Mouse (Mus musculus): ENCODE results near the gene Mmp23.
"Not testable (repeated sequence)": the region's sequence is repeated elsewhere in the genome, so short reads cannot be mapped to it uniquely, and the experiment has no call there.

Mmp23 gene

DNA sequence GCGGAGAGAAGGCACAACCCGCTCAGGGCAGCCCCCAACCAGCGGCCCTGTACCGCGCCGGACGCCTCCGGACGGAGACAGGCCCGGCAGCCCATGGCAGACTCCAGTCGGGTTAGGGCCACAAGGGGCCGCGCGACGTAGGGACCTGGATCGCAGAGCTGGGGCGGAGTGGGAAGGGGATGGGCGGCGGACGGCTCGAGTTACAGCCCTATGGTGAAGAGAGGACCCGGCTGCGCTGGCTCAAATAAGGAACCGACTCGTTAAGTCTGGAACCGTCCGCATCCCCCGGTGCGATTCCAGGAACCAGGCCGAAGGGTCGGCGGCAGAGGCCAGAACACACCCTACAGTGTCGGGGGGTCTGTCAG, at the start of gene Mmp23:
Gene Mmp23 (minus strand): TSS at position 299 of the 365 bp plus-strand sequence.
- in situ Hi-C loops (cut with MboI, MseI): no loop called here

DNA sequence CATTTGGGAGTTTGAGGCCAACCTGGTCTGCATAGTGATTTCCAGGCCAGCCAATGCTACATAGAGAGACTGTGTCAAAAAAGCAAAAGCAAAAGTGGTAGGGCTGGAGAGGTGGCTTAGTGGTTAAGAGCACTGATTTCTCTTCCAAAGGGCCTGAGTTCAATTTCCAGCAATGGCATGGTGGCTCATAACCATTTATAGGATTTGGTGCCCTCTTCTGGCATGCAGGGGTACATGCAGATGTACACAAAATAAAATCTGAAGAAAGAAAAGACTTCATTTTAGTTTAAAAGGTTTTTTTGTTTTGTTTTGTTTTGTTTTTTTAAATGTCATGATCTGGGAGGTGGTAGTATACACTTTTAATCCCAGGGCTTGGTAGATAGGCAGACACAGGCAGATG, 47.2 kb upstream of the Mmp23 start:
- in situ Hi-C loops (cut with MboI, MseI): no loop called here

DNA sequence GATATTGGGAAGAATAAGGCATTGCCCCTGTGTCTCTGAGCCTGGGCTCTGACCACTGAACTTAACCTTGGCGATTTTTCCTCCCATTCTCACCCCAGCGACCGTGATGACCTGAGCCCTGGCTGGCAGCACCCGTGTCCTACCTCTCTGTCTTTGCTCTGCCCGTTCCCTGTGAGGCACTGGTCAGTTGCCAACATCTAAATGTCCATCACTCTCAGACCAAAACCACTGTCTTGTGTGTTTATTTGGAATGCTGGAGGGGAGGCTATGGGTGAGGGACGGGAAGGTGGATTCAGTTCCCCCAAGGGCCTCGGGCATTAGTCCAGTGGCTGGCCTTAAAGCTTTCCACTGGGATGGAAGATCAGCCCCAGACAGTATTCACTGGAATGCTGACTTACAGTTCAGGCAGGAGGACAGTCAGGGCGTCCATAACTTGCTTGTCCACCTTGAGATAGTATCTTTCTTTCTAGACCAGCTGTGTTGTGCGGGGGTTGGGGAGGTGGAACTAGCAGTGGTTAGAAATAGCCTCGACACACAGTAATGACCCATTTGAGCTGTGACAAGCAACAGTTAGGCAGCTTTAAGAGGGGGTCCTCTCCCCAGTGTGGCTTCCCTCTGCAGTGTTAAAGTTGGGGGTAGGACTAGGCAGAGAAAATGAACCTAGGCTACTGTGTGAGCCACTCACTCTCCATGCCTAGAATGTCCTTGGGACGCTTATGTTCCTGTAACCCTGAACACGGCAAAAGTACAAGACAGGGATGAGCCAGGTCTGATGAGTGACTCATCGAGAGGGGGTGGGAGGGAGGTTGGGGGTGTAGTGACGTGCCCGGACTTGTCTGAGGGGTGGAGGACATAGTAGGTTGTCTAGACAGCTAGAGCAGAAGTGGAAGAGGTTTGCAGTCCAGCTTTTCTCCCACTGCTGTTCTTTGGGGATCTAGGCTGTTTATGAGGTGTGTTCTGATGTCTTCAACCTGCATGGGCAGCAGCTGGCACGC, 43.4 kb upstream of the Mmp23 start:
- in situ Hi-C loops (cut with MboI, MseI): no loop called here

DNA sequence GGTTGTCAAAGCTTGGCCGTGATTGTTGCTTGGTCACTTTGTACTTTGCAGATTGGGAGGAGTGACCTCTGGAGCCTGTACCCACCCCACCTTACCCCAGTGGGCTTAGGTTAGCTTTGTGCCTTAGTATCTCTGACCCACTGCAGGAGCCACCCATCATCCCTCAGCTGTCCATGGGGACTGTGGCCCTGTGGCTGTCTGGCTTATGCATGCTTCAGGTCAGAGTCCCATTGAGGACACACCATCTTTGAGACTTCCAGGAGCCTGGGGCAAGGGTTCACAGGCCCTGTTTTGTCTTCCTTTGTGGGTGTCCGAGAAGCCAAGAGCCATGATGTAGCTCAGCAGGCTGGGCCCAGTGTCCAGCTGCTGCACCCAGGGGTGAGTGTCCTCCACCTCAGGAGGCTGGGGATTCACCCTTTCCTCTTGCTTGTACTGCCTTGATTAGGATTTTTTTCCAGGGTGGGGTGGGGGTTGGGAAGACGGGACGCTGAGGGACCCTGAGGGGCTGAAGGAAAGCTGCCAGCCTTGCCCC, 42.4 kb upstream of the Mmp23 start:
- in situ Hi-C loops (cut with MboI, MseI): no loop called here

DNA sequence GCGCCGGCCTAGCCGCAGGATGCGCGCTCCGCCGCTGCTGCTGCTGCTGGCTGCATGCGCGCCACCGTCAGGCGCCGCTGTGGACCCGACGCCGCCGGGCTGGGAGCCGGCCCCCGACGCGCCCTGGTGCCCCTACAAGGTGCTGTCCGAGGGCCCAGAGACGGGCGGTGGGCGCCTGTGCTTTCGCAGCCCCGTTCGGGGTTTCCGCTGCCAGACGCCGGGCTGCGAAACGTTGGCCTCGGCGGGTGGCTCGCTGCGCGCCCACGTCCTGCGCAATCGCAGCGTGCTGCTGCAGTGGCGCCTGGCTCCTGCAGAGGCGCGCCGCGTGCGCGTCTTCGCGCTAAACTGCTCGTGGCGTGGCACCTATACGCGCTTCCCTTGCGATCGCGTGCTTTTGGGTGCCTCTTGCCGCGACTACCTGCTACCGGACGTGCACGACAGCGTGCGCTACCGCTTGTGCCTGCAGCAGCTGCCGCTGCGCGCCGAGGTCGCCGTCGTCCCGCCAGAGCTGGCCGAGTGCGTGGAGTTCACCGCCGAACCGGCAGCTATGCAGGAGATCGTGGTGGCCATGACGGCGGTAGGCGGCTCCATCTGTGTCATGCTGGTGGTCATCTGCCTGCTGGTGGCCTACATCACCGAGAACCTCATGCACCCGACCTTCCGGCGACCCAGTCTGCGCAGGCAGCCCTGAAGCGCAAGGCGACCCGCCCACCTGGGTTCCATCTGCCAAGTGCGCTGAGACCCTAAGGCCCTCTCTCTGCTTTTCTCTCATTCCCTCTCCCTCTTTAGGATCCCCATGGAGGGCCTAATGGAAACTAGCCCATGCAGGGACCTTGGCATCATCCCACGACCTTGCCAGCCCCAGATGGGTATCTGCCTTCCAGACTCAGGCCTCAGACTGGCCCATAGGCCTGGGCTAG, 41.6 kb upstream of the Mmp23 start:
- in situ Hi-C loops (cut with MboI, MseI): loop anchor here (5.0 kb wide), 1 partner anchor 47 kb away; the partner anchor contains the start of gene Gm10563

DNA sequence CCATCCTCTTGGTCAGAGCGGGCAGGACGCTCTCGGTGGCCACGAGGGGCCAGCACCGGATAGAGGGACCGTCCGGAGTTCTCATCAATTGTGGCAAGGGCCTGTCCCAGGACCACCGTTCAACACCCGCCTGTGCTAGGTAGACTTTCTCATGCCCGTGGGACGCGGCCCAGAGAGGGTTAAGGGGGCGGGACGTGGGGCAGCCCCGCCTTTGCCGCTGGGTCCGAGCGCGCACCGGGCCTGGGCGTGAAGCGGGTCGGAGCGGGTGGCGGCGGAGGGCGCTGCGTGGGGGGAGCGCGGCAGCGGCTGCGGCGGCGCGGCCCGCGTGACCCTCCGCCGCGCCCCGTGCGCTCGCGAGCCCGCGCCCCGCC, 40.9 kb upstream of the Mmp23 start, which contains the start of gene Fndc10:
Gene Fndc10 (plus strand): TSS at position 232 of the 371 bp plus-strand sequence.
- in situ Hi-C loops (cut with MboI, MseI): loop anchor here (5.0 kb wide), 1 partner anchor 47 kb away; the partner anchor contains the start of gene Gm10563

DNA sequence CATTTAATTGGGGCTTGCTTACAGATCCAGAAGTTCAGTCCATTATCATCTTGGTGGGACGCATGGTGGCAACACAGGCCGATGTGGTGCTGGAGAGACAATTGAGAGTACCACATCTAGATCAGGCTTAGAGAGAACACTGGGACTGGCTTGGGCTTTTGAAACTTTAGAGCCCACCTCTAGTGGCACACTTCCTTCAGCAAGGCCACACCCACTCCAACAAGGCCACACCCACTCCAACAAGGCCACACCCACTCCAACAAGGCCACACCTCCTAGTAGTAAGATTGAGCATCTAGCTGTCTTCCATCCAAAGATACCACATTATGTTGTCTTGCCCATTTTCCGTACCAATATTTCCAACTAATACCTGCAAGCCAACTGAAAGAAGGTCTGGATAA, 39.2 kb upstream of the Mmp23 start:
- in situ Hi-C loops (cut with MboI, MseI): loop anchor here (5.0 kb wide), 1 partner anchor 45 kb away; the partner anchor contains the start of gene Gm10563

DNA sequence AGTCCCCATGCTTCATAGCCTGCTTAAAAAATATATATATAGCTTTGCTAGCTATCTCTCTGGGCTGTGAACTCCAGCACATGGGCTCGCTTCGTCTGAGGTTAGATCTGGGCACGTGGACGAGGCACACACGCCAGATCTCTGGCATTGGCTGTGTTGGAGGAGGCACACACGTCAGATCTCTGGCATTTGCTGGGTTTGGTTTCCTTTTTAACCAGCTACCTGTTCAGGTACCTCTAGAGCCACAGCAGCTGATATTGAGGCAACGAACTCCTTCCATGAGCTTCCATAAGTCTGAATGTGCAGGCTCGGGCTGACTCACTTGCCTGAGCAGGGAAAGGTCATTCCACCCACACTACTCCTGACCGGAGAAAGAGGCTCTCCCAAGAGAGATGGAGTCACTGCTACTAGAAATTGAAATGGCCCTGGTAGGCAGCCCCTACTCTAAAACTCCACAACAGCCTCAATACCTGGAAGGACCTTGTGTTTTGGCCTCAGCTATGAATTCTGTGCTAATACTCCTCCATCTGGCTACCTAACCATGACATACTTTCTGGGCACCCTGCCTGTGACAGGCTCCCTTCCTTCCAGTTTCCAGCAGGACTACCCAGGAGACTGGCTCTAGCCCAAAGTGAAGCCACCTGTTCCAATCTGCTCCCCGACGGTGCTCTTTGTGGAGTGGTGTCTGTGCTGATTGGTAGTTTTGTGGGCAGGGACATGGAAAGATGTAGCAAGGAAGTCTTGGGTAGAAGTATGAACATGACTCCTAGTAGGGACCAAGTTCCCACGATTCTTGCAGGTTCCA, 37.6 kb upstream of the Mmp23 start:
- in situ Hi-C loops (cut with MboI, MseI): loop anchor here (5.0 kb wide), 1 partner anchor 43 kb away; the partner anchor contains the start of gene Gm10563

DNA sequence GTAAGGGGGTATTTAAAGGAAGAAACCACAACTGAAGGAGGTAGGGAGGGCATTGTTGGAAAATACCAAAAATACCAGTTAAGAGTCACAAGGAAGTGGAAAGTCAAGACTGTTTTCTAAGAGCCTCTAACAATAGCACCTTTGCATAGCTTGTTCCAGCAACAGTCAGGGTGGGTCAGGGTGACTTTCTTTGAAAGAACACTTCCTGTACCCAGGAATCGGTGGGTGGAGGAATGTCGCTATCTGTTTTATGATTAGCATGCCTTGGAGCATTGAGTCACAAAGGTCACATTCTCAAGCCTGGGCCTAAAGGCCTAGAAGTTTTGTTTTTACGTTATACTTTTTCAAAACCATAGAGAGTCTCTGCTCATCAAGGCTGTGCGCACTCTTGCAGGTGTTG, 34.6 kb upstream of the Mmp23 start:
- in situ Hi-C loops (cut with MboI, MseI): not testable (repeated sequence)

DNA sequence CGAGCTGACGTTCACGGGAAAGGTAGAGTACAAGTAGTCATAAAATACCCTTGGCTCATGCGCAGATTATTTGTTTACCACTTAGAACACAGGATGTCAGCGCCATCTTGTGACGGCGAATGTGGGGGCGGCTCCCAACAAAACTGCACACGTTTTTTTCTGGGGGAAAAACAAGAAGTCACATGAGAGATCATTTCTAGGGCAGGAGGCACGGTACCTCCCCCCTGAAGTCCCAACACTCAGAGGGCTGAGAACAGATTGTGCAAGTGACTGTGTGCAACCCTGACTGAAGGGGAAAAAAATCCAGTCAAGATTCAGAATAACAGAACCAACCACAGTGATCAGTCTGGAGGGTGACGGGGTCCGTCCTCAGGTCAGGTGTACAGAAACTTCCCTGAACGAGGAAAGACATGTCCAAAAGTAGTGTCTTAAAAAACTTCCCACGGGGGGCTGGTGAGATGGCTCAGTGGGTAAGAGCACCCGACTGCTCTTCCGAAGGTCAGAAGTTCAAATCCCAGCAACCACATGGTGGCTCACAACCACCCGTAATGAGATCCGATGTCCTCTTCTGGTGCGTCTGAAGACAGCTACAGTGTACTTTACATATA, 30.6 kb upstream of the Mmp23 start:
- in situ Hi-C loops (cut with MboI, MseI): not testable (repeated sequence)

DNA sequence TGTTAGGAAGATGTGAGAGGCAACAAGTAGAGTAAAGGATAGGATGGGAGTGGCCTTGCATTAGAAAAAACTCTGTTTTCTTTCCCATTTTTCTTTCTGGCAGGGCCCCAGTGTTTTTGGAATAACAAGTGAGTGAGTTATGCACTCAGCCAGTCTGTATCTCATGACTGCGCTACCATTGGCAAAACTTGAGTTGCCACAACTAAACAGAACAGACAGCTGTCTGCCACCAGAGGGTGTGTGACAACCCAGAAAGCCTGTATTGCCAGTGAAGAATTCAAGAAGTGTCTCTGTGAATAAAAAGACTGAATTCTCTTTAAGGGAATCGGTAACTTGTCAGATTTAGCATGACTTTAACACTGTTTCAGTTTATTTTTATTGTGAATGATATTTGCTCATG, 22.8 kb upstream of the Mmp23 start:
- in situ Hi-C loops (cut with MboI, MseI): no loop called here

DNA sequence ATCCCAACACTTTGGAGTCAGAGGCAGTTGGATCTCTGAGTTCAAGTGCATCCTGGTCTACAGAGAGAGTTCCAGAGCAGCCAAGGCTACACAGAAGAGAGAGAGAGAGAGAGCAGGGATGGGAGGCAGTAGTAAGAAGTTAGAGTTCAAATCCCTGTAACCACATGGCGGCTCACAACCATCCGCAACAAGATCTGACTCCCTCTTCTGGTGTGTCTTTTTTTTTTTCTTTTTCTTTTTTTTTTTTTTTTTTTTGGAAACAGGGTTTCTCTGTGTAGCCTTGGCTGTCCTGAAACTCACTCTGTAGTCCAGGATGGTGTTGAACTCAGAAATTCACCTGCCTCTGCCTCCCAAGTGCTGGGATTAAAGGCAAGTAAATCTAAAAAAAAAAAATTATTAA, 18.9 kb upstream of the Mmp23 start:
- in situ Hi-C loops (cut with MboI, MseI): no loop called here

DNA sequence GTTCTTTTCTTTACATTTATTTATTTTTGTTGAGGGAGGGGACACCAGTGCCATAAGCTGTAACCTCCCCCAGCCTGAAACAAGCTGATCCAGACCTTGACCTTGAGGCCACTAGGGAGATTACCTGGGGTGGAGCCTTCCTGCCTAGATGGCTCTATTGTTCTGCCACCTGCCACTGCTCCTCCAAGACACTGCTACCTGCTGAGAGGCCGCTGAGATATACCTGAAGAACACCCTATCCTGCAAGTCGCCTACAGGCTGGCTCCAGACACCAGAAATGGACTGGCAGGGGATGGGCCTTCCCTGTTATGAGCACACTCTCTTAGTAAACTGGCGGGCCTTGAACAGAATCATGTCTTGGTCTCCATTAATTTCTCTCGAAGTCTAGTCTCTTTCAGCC, 17.1 kb upstream of the Mmp23 start:
- in situ Hi-C loops (cut with MboI, MseI): not testable (repeated sequence)

DNA sequence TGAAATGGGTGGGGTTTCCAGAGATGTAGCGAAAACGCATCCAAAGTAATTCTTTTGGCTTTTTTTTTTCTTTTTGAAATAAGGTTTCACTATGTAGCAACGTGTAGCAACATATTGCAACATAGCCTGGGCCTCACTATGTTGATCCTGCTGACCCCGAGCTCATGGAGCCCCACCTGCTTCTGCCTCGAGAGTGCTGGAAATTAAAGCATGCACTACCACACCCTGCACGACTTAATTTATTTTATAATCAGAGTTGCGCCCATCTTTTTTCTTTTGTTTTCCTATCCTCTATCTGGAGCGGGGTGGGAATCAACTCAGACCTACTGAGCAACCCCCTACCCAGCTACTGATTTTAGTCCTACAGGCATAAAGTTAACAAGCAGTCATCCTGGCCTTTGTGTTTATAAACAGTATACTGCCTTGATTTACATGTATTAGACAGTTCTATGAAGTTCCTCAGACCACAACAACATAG, 16.5 kb upstream of the Mmp23 start:
- in situ Hi-C loops (cut with MboI, MseI): no loop called here

DNA sequence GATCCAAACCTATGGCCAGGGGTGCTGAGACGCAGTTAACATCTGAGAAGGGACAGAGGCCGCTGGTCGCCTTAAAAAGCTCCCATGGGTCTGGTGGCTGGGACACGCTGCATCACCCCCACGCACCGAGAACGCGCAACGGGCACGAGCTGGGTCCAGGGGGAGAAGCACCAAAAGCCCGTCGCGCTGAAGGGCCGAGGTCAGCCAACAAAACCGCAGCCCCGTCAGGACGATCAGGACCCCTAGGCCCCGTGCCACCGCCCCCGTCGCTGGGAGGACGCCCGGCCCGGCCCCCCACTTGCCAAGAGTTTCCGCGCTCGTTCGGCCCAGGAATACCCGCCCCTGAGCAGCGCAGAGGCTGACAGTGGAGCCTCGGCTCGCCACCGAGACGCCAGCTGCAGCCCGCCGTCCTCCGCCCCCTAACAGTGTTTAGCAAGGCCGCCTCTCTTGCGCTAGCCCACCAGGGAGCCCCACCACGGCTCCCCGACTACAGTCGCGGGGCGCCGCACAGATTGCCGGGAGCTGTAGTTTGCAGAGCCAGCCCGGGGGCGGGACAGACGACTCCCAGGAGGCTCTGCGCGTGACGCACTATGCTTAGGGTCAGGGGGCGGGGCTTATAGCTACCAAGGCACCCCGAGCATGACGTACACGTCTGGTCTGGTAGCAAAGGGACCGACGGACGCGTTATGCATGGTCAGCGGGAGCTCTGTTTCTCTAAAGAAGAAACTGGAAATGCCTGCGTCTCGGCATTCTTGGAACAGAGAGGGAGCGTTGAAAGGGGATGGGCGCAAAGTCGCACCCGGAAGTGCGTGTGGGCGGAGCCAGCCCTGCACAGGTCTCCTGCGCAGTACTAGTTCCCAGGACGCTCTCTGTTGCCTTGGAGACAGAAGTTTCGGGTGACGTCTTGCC, 15.8 kb upstream of the Mmp23 start, which contains the start of gene Mib2:
Gene Mib2 (minus strand): TSS at position 510 of the 909 bp plus-strand sequence.
- in situ Hi-C loops (cut with MboI, MseI): no loop called here

DNA sequence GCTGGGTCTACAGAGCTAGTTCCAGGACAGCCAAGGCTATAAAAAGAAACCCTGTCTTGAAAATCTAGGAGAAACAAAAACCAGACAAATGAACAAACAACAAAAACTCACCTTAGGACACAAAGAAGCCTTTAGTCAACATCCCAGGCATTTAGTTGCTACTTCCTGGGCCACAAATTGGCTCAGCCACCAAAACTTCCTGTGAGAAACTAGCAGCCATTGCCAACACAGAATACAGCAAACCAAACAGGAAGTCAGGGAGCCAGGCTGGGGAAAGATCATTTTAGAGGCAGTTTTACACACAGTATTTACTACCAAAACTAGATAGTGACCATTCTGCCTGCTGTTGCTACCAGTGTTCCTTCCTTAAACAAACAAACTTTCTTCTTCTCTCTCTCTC, 13.7 kb upstream of the Mmp23 start:
- in situ Hi-C loops (cut with MboI, MseI): no loop called here

DNA sequence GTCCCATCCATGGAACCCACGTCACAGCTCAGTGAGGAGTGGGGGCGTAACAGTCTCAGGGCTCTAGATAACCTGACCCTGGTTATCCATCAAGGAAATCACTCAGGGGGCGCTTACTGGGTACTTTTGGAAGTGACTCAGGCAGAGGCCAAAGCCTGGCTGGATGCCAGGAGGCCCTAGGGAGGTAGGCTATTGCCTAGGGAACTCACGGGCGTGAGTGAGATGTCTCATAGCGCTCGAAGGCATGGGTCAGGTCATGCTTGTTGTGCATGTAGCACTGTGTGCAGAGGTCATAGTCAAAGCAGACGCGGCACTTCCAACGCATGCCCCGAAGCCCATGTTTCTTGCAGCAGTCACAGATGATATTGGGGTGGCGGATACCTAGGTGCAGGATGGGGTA, 7.5 kb upstream of the Mmp23 start:
- in situ Hi-C loops (cut with MboI, MseI): no loop called here

DNA sequence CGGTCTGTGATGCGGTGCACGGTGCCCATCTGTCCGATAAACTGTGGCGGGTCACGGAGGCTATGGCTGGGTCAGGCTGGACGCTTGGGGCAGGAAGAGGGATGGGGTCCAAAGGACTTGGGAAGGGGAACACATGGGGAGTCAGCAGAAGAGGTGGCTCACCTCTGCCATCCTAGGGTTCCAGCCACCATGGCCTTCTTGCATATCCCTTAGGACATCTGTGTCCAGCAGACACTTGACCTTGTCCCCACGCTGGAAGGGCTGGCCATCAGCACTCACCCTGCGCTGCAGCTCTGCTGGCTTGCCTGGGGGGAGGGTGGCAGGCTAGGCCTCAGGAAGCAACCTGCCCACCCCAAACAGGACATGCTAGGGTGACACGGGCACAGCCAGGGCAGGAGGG, 5.8 kb upstream of the Mmp23 start:
- in situ Hi-C loops (cut with MboI, MseI): no loop called here

DNA sequence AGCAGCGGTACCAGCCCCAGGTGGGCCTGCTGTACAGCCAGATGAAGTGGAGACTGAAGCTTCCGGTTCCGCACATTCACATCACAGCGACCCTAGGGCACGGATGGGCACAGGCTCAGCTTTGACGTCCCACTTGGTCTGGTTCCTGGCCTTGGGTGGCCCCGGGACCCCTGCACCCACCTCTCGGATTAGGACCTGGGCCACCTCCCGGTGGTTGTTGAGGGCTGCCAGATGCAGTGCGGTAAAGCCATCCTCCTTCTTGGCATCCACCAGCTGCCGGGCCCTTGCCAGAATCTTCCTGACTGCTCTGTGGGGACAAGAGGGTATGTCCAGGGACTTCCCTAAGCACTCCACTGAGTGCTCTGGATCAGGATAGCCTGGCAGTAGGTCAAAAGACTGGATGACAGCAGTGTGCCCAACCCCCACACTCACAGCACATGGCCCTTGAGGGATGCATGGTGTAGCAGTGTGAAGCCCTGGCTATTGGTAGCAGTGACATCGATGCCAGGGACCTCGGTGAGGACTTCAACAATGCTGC, 3.1 kb upstream of the Mmp23 start:
- in situ Hi-C loops (cut with MboI, MseI): no loop called here
